Mouse (Mus musculus): Measurements from ENCODE around the gene Cadm1.

GRCm38 (mm10) chr9:47692911-47693310 lies 162.9 kb downstream of the Cadm1 start:
- TF ChIP-seq EP300 (IDR thresholded peaks at IDR 0.05; ENCODE audit: low read depth) (no peak), CTCF (IDR thresholded peaks at IDR 0.05; ENCODE audit: low read depth) (no peak)
